Mouse (Mus musculus) liver, postnatal 0 days (tissue): Measurements from ENCODE around the gene Tmem11.

Source experiments
- CTCF ChIP-seq: sonication (generic); IDR thresholded peaks from 2 replicates; pipeline ENCODE4 v1.5.1; 2016; ENCODE audit warnings: antibody characterized with exemption, low read depth
- EP300 ChIP-seq: IDR thresholded peaks from 2 replicates; pipeline ENCODE4 v1.6.1; 2016; ENCODE audit warnings: antibody characterized with exemption, low read depth, mild to moderate bottlenecking

DNA sequence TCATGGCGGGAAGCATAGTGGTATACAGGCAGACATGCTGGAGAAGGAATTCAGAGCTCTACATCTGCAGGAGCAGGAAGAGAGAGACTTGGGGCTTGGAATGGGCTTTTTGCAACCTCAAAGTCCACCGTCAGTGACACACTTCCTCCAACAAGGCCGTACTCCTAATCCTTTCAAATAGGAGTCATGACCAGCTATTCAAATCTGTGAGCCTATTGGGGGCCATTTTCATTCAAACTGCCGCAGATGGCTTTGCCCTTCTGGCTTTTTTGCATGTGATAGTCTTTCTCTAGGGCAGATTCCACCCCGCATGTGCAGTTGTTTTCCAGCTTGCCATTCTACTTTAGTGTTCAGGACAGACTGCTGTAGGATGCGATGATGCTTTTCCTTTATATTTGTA lies 42.2 kb downstream of the Tmem11 start:
- TF ChIP-seq CTCF (no peak), EP300 (no peak)
